Mouse (Mus musculus) stomach, embryonic 16.5 days (tissue): ENCODE data around the gene Scamp4. TPM values are rescaled to one million over a fixed set of nuclear protein-coding genes. Genes with fewer than 3 reads are reported as not detected.
"Not testable (repeated sequence)": the region's sequence is repeated elsewhere in the genome, so short reads cannot be mapped to it uniquely, and the experiment has no call there.

Experiments
- ATAC-seq: fragments of 200-750 bp; cut with Nextera tagmentation; 2 replicates; pipeline ENCODE4 v1.8.0; 2017; ENCODE audit warnings: moderate number of reproducible peaks, moderate TSS enrichment; ENCODE audit not compliant: insufficient read depth, low FRiP score
- H3K27ac ChIP-seq: fragments of 300-500 bp; sonication (generic); 2 replicates; pipeline ENCODE4 v1.5.1; 2014; ENCODE audit warnings: low read length
- H3K27me3 ChIP-seq: fragments of 300-500 bp; sonication (generic); 2 replicates; pipeline ENCODE4 v1.6.1; 2014; ENCODE audit warnings: low read length, control low read depth, mixed read lengths; ENCODE audit not compliant: control insufficient read depth, insufficient read depth
- H3K36me3 ChIP-seq: fragments of 300-500 bp; sonication (generic); 2 replicates; pipeline ENCODE4 v1.6.1; 2014; ENCODE audit warnings: low read length; ENCODE audit not compliant: control insufficient read depth, insufficient read depth
- H3K4me1 ChIP-seq: fragments of 300-500 bp; sonication (generic); 2 replicates; pipeline ENCODE4 v1.6.1; 2014; ENCODE audit warnings: low read length, control low read depth, mixed read lengths; ENCODE audit not compliant: control insufficient read depth, insufficient read depth
- H3K4me2 ChIP-seq: fragments of 300-500 bp; sonication (generic); 2 replicates; pipeline ENCODE4 v1.6.1; 2014; ENCODE audit warnings: low read depth, low read length, mixed read lengths
- H3K4me3 ChIP-seq: fragments of 300-500 bp; sonication (generic); replicated peaks from 2 replicates; pipeline ENCODE4 v1.5.1; 2014; ENCODE audit warnings: mild to moderate bottlenecking, low read length
- H3K9ac ChIP-seq: fragments of 300-500 bp; sonication (generic); 2 replicates; pipeline ENCODE4 v1.6.1; 2014; ENCODE audit warnings: low read length
- H3K9me3 ChIP-seq: fragments of 300-500 bp; sonication (generic); replicated peaks from 2 replicates; pipeline ENCODE4 v1.6.1; 2016; ENCODE audit warnings: low read length, control low read depth; ENCODE audit not compliant: control insufficient read depth
- WGBS: fragments of 180-500 bp; shearing (Covaris S2); extraction: QIAGEN DNeasy Blood & Tissue Kit; methylation state at CpG from one replicate; pipeline ENCODE4 v1.1.7; 2014; 5-methylcytosine and 5-hydroxymethylcytosine counted together
- polyA plus RNA-seq: library from polyadenylated mRNA; unstranded; fragments of >200 nt; fragmentation: Nextera tagmentation; extraction: Ambion mirVana; gene quantifications from 2 replicates; pipeline ENCODE4 v1.2.1, GENCODE M21; 2015

Scamp4 gene
- polyA plus RNA-seq, 1 experiment from 2014 or later, result 92.1 TPM

GRCm38 (mm10) chr10:80623457-80624191 lies 21.0 kb downstream of the Scamp4 start:
- Histone ChIP-seq H3K36me3 (no peaks in the 10 kb centered on the region), H3K4me3 (peak overlapping the region; percentile 75), H3K4me2 (peak overlapping the region; percentile 88), H3K27me3 (no peaks in the 10 kb centered on the region), H3K9ac (peak overlapping the region; percentile 89), H3K27ac (peak overlapping the region; percentile 83), H3K4me1 (peaks cover 31% of the 10 kb centered on the region), H3K9me3 (no peaks in the 10 kb centered on the region)
- no peak for ATAC-seq
- WGBS, result 12% methylated on average over 15 of the region's 15 CpGs

GRCm38 (mm10) chr10:80625764-80626163 lies 23.1 kb downstream of the Scamp4 start:
- 83% methylated on average over 4 of the region's 4 CpGs for WGBS
- Histone ChIP-seq H3K27me3 (no peaks in the 10 kb centered on the region), H3K27ac (no peak overlapping the region), H3K36me3 (no peaks in the 10 kb centered on the region), H3K4me1 (peaks cover 31% of the 10 kb centered on the region), H3K9ac (0 out of 2 replicates have a peak overlapping the region, but pooled peaks have one; percentile 2), H3K4me3 (no peak overlapping the region), H3K4me2 (no peak overlapping the region), H3K9me3 (no peaks in the 10 kb centered on the region)
- no peak for ATAC-seq

GRCm38 (mm10) chr10:80627685-80628084 lies 25.0 kb downstream of the Scamp4 start:
- 37% methylated on average over 2 of the region's 2 CpGs for WGBS
- Histone ChIP-seq H3K36me3 (no peaks in the 10 kb centered on the region), H3K4me3 (no peak overlapping the region), H3K27me3 (no peaks in the 10 kb centered on the region), H3K27ac (no peak overlapping the region), H3K9ac (peak overlapping the region; percentile 51; the same call in 1 of the 2 replicates), H3K4me2 (no peak overlapping the region), H3K9me3 (no peaks in the 10 kb centered on the region), H3K4me1 (peaks cover 29% of the 10 kb centered on the region)
- peak; percentile 16; the same call in 1 of the 2 replicates for ATAC-seq

GRCm38 (mm10) chr10:80628925-80629324 lies 26.3 kb downstream of the Scamp4 start:
- ATAC-seq, result no peak
- no peaks in the 10 kb centered on the region for H3K27me3 ChIP-seq
- H3K4me1 ChIP-seq, result peaks cover 21% of the 10 kb centered on the region
- no peaks in the 10 kb centered on the region for H3K36me3 ChIP-seq
- H3K27ac ChIP-seq, result no peak overlapping the region
- WGBS, result 87% methylated on average over 9 of the region's 9 CpGs
- no peak overlapping the region for H3K9ac ChIP-seq
- no peaks in the 10 kb centered on the region for H3K9me3 ChIP-seq
- no peak overlapping the region for H3K4me2 ChIP-seq
- no peak overlapping the region for H3K4me3 ChIP-seq

GRCm38 (mm10) chr10:80635345-80635744 lies 32.7 kb downstream of the Scamp4 start:
- ATAC-seq, result no peak
- 69% methylated on average over 6 of the region's 6 CpGs for WGBS
- no peaks in the 10 kb centered on the region for H3K27me3 ChIP-seq
- H3K36me3 ChIP-seq, result peaks cover 45% of the 10 kb centered on the region
- H3K4me1 ChIP-seq, result no peaks in the 10 kb centered on the region
- H3K9ac ChIP-seq, result no peak overlapping the region
- no peak overlapping the region for H3K4me2 ChIP-seq
- no peak overlapping the region for H3K27ac ChIP-seq
- H3K9me3 ChIP-seq, result no peaks in the 10 kb centered on the region
- H3K4me3 ChIP-seq, result no peak overlapping the region

- Histone ChIP-seq H3K4me2 (no peak overlapping the region), H3K4me3 (no peak overlapping the region), H3K27ac (no peak overlapping the region), H3K9ac (no peak overlapping the region), H3K9me3 (no peaks in the 10 kb centered on the region), H3K27me3 (no peaks in the 10 kb centered on the region), H3K4me1 (no peaks in the 10 kb centered on the region), H3K36me3 (peaks cover 22% of the 10 kb centered on the region)
- no peak for ATAC-seq
- WGBS, result 90% methylated on average over 10 of the region's 10 CpGs
Observed at GRCm38 (mm10) chr10:80646936-80647335, 44.3 kb downstream of the Scamp4 start.

- not testable (repeated sequence) for H3K9ac ChIP-seq, H3K9me3 ChIP-seq
- WGBS, result 85% methylated on average over 6 of the region's 6 CpGs
Observed at GRCm38 (mm10) chr10:80649910-80650309, 47.2 kb downstream of the Scamp4 start.

GRCm38 (mm10) chr10:80650392-80650791 lies 47.7 kb downstream of the Scamp4 start:
- ATAC-seq, result no peak

More at GRCm38 (mm10) chr10:80649910-80650309, 47.2 kb downstream of the Scamp4 start:
- H3K4me3 ChIP-seq, H3K4me1 ChIP-seq, H3K27ac ChIP-seq, H3K36me3 ChIP-seq, H3K4me2 ChIP-seq, ATAC-seq, H3K27me3 ChIP-seq: not testable (repeated sequence)

GRCm38 (mm10) chr10:80653156-80653720 lies 50.6 kb downstream of the Scamp4 start:
- Histone ChIP-seq H3K4me2 (no peak overlapping the region), H3K9ac (no peak overlapping the region), H3K27me3 (no peaks in the 10 kb centered on the region), H3K27ac (no peak overlapping the region), H3K36me3 (no peaks in the 10 kb centered on the region), H3K4me1 (peaks cover 16% of the 10 kb centered on the region), H3K9me3 (no peaks in the 10 kb centered on the region), H3K4me3 (no peak overlapping the region)
- 81% methylated on average over 6 of the region's 6 CpGs for WGBS
- no peak for ATAC-seq

More at GRCm38 (mm10) chr10:80650392-80650791, 47.7 kb downstream of the Scamp4 start:
- H3K36me3 ChIP-seq, result peaks cover 3% of the 10 kb centered on the region; the same call in 1 of the 2 replicates
- H3K9me3 ChIP-seq, result no peaks in the 10 kb centered on the region
- no peak overlapping the region for H3K27ac ChIP-seq
- H3K27me3 ChIP-seq, result no peaks in the 10 kb centered on the region
- H3K4me3 ChIP-seq, result no peak overlapping the region
- no peak overlapping the region for H3K9ac ChIP-seq
- H3K4me2 ChIP-seq, result no peak overlapping the region
- peaks cover 12% of the 10 kb centered on the region for H3K4me1 ChIP-seq
- 91% methylated on average over 10 of the region's 10 CpGs for WGBS
